Mouse (Mus musculus): Measurements from ENCODE around the gene Ext2.

- TF ChIP-seq POLR2A (IDR thresholded peaks at IDR 0.05; ENCODE audit: insufficient read length, low read depth) (no peak), TCF12 (IDR thresholded peaks at IDR 0.05; ENCODE audit: insufficient read depth, poor library complexity, severe bottlenecking) (no peak), POLR2AphosphoS2 (IDR thresholded peaks at IDR 0.05; ENCODE audit: insufficient read length, low read depth) (no peak), SRF (IDR thresholded peaks at IDR 0.05; ENCODE audit: control insufficient read depth, insufficient read length, low read depth) (no peak)
Observed at GRCm38 (mm10) chr2:93774946-93775345, 47.4 kb downstream of the Ext2 start.

All from myocyte (in vitro differentiated cells).